Mouse (Mus musculus) liver, adult 2 months (tissue): Measurements from ENCODE around the gene Vopp1. TPM values are rescaled to one million over a fixed set of nuclear protein-coding genes. Genes with fewer than 3 reads are reported as not detected.

Experiments
- DNase-seq: peaks from one replicate; pipeline ENCODE4 v3.0.0-alpha.2; 2011; ENCODE audit warnings: low read depth, low spot score; ENCODE audit errors: extremely low read depth
- H3K27ac ChIP-seq: fragments of 200-500 bp; replicated peaks from 2 replicates; pipeline ENCODE4 v1.5.1; 2012; ENCODE audit warnings: low read depth, mild to moderate bottlenecking, control low read depth, inconsistent platforms, low read length; ENCODE audit not compliant: insufficient read depth
- H3K27me3 ChIP-seq: fragments of 200-500 bp; 2 replicates; pipeline ENCODE4 v1.6.1; 2012; ENCODE audit warnings: mild to moderate bottlenecking, moderate library complexity, low read length, inconsistent platforms; ENCODE audit not compliant: control insufficient read depth, insufficient read depth
- H3K36me3 ChIP-seq: fragments of 200-500 bp; 2 replicates; pipeline ENCODE4 v1.6.1; 2012; ENCODE audit warnings: low read length, inconsistent platforms; ENCODE audit not compliant: control insufficient read depth, insufficient read depth
- H3K4me1 ChIP-seq: fragments of 200-500 bp; 2 replicates; pipeline ENCODE4 v1.6.1; 2011; ENCODE audit warnings: low read length; ENCODE audit not compliant: control insufficient read depth, insufficient read depth
- H3K4me3 ChIP-seq: fragments of 200-500 bp; 2 replicates; pipeline ENCODE4 v1.5.1; 2011; ENCODE audit warnings: low read depth, mild to moderate bottlenecking, control low read depth, low read length, moderate library complexity; ENCODE audit not compliant: insufficient read depth
- H3K79me2 ChIP-seq: fragments of 200-500 bp; 2 replicates; pipeline ENCODE4 v1.6.1; 2012; ENCODE audit warnings: inconsistent platforms, mild to moderate bottlenecking, low read length, moderate library complexity; ENCODE audit not compliant: control insufficient read depth, insufficient read depth
- H3K9ac ChIP-seq: fragments of 200-500 bp; 2 replicates; pipeline ENCODE4 v1.6.1; 2012; ENCODE audit warnings: low read depth, mild to moderate bottlenecking, control low read depth, inconsistent platforms, low read length
- CTCF ChIP-seq: fragments of 200-500 bp; IDR thresholded peaks from 2 replicates; pipeline ENCODE4 v1.5.1; 2011; ENCODE audit warnings: low read depth, low read length, control low read depth
- POLR2A ChIP-seq: fragments of 200-500 bp; IDR thresholded peaks from 2 replicates; pipeline ENCODE4 v1.6.1; 2011; ENCODE audit warnings: low read length, control low read depth; ENCODE audit not compliant: insufficient read depth; ENCODE audit errors: extremely low read depth
- WGBS: fragments of 180-500 bp; shearing (Covaris S2); methylation state at CpG from one replicate; pipeline ENCODE4 v1.1.7; 2018; 5-methylcytosine and 5-hydroxymethylcytosine counted together
- polyA plus RNA-seq: library from polyadenylated mRNA; depleted of rRNA; stranded (reverse); fragments of >200 nt; gene quantifications from 2 replicates; pipeline ENCODE4 v1.2.3, GENCODE M21; 2012; rRNA removed
- total RNA-seq: library from RNA; depleted of rRNA; stranded (reverse); fragments of >200 nt; gene quantifications from 2 replicates; pipeline ENCODE4 v1.2.3, GENCODE M21; 2014; rRNA removed

Vopp1 gene
- total and polyA plus RNA-seq, 2 experiments, result 1.4 to 3.0 TPM

GRCm38 (mm10) chr6:57702376-57702742, 122.6 kb downstream of the Vopp1 start, which contains the start of gene Lancl2:
Gene Lancl2 (plus strand): TSS chr6:57702540.
- Histone ChIP-seq H3K27ac (peak within 1 kb of the TSS; percentile 91), H3K36me3 (no peaks in the 10 kb centered on the region), H3K27me3 (no peaks in the 10 kb centered on the region), H3K4me1 (peaks cover 2% of the 10 kb centered on the region; the same call in 1 of the 2 replicates), H3K4me3 (peak within 1 kb of the TSS; percentile 85), H3K79me2 (peaks cover 2% of the 10 kb centered on the region; the same call in 1 of the 2 replicates), H3K9ac (peak within 1 kb of the TSS; percentile 83)
- no peak for TF ChIP-seq CTCF
- TF ChIP-seq POLR2A, result no peak
- no peak for DNase-seq
- WGBS, result under 1% methylated on average over 10 of the region's 10 CpGs

- Histone ChIP-seq H3K9ac (no peak overlapping the region), H3K4me3 (no peak overlapping the region), H3K27ac (no peak overlapping the region), H3K36me3 (no peaks in the 10 kb centered on the region), H3K79me2 (peaks cover 2% of the 10 kb centered on the region; the same call in 1 of the 2 replicates), H3K4me1 (peaks cover 2% of the 10 kb centered on the region; the same call in 1 of the 2 replicates), H3K27me3 (no peaks in the 10 kb centered on the region)
- no peak for DNase-seq
- WGBS, result 82% methylated on average over 4 of the region's 4 CpGs
- no peak for TF ChIP-seq POLR2A
- no peak for TF ChIP-seq CTCF
Observed at GRCm38 (mm10) chr6:57701686-57702085, 123.3 kb downstream of the Vopp1 start.

- no peaks in the 10 kb centered on the region for H3K79me2 ChIP-seq
- TF ChIP-seq POLR2A (no peak), CTCF (no peak)
- H3K4me3 ChIP-seq, result no peak overlapping the region
- 0 out of 2 replicates have a peak, but pooled peaks cover 2% of the 10 kb centered on the region for H3K4me1 ChIP-seq
- peaks cover 16% of the 10 kb centered on the region; the same call in 1 of the 2 replicates for H3K36me3 ChIP-seq
- H3K27me3 ChIP-seq, result no peaks in the 10 kb centered on the region
- no peak overlapping the region for H3K27ac ChIP-seq
- no peak overlapping the region for H3K9ac ChIP-seq
- 91% methylated on average over 3 of the region's 3 CpGs for WGBS
- DNase-seq, result no peak
Observed at GRCm38 (mm10) chr6:57693116-57693515, 131.8 kb downstream of the Vopp1 start.

- Histone ChIP-seq H3K79me2 (no peaks in the 10 kb centered on the region), H3K4me3 (peak within 1 kb of the TSS; percentile 93), H3K4me1 (0 out of 2 replicates have a peak, but pooled peaks cover 2% of the 10 kb centered on the region), H3K27ac (peak within 1 kb of the TSS; percentile 97), H3K9ac (peak within 1 kb of the TSS; percentile 90), H3K36me3 (peaks cover 20% of the 10 kb centered on the region; the same call in 1 of the 2 replicates), H3K27me3 (no peaks in the 10 kb centered on the region)
- TF ChIP-seq CTCF, result no peak
- TF ChIP-seq POLR2A, result peak; percentile 68
- under 1% methylated on average over 52 of the region's 52 CpGs for WGBS
- peak; percentile 95 for DNase-seq
Observed at GRCm38 (mm10) chr6:57691467-57692261, 133.3 kb downstream of the Vopp1 start, which contains the start of gene Pyurf. Gene Pyurf (minus strand): TSS chr6:57692078.

- peaks cover 19% of the 10 kb centered on the region for H3K36me3 ChIP-seq
- H3K79me2 ChIP-seq, result no peaks in the 10 kb centered on the region
- H3K27ac ChIP-seq, result no peak overlapping the region
- H3K4me1 ChIP-seq, result no peaks in the 10 kb centered on the region
- 95% methylated on average over 1 of the region's 1 CpGs for WGBS
- no peak for DNase-seq
- no peak overlapping the region for H3K4me3 ChIP-seq
- no peaks in the 10 kb centered on the region for H3K27me3 ChIP-seq
- H3K9ac ChIP-seq, result no peak overlapping the region
- no peak for TF ChIP-seq POLR2A
- TF ChIP-seq CTCF, result no peak
Observed at GRCm38 (mm10) chr6:57684156-57684555, 140.8 kb downstream of the Vopp1 start.

Other genes starting within 250 kb of the Vopp1 start
- gene Herc6, start 244.2 kb downstream of the Vopp1 start, total RNA-seq, result 13.2 and 18.6 TPM in 2 replicates
- 9.1 and 15.7 TPM in 2 replicates for gene Herc6, start 244.2 kb downstream of the Vopp1 start, polyA plus RNA-seq
- gene Pyurf, start 133.1 kb downstream of the Vopp1 start, total RNA-seq, result 20.3 and 20.9 TPM in 2 replicates
- gene Pyurf, start 133.1 kb downstream of the Vopp1 start, polyA plus RNA-seq, result 16.1 and 20.5 TPM in 2 replicates
- 7.5 and 7.7 TPM in 2 replicates for gene Lancl2, start 122.6 kb downstream of the Vopp1 start, total RNA-seq
- 1.5 and 3.2 TPM in 2 replicates for gene Lancl2, start 122.6 kb downstream of the Vopp1 start, polyA plus RNA-seq
- gene Vmn1r21, start 25.2 kb upstream of the Vopp1 start, total RNA-seq, result not detected in 2 replicates
- not detected in 2 replicates for gene Vmn1r21, start 25.2 kb upstream of the Vopp1 start, polyA plus RNA-seq
- not detected in 2 replicates for gene Vmn1r22, start 82.9 kb upstream of the Vopp1 start, total RNA-seq
- gene Vmn1r22, start 82.9 kb upstream of the Vopp1 start, polyA plus RNA-seq, result not detected in 2 replicates
- not detected in 2 replicates for gene Vmn1r23, start 101.7 kb upstream of the Vopp1 start, total RNA-seq
- gene Vmn1r23, start 101.7 kb upstream of the Vopp1 start, polyA plus RNA-seq, result not detected in 2 replicates
- gene Vmn1r24, start 136.3 kb upstream of the Vopp1 start, total RNA-seq, result not detected in 2 replicates
- gene Vmn1r24, start 136.3 kb upstream of the Vopp1 start, polyA plus RNA-seq, result not detected in 2 replicates
- not detected in 2 replicates for gene Vmn1r25, start 155.7 kb upstream of the Vopp1 start, total RNA-seq
- gene Vmn1r25, start 155.7 kb upstream of the Vopp1 start, polyA plus RNA-seq, result not detected in 2 replicates
- not detected in 2 replicates for gene Vmn1r26, start 190.0 kb upstream of the Vopp1 start, total RNA-seq
- gene Vmn1r26, start 190.0 kb upstream of the Vopp1 start, polyA plus RNA-seq, result not detected in 2 replicates